Mouse (Mus musculus): ENCODE measurements at regions not wholly inside any gene's neighbourhood (a gene's known extent, or its start where the extent isn't known, plus 50 kb on each side); places are given as distances from the start of the nearest gene placed in this dataset.

- WGBS = 84% methylated on average over 5 of the region's 5 CpGs
- DNase-seq = no peak
Measured at GRCm38 (mm10) chr14:90232661-90233060, 1761.5 kb upstream of the Pcdh20 start.

GRCm38 (mm10) chr14:90200294-90200693 lies 1729.1 kb upstream of the Pcdh20 start:
- Histone ChIP-seq H3K4me1 (ENCODE audit: control insufficient read depth, insufficient read depth, low read length) (no peaks in the 10 kb centered on the region), H3K4me3 (replicated peaks; ENCODE audit: extremely low read depth, low read depth, low read length) (no peak overlapping the region)
- DNase-seq = no peak
- no peak for TF ChIP-seq POLR2A (IDR thresholded peaks at IDR 0.05; ENCODE audit: borderline replicate concordance, extremely low read depth, low read depth, low read length)
- no peak for TF ChIP-seq CTCF (IDR thresholded peaks at IDR 0.05; ENCODE audit: insufficient read depth, low read length)

More at GRCm38 (mm10) chr14:90232661-90233060, 1761.5 kb upstream of the Pcdh20 start:
- Histone ChIP-seq H3K4me1 (ENCODE audit: control insufficient read depth, insufficient read depth, low read length) (no peaks in the 10 kb centered on the region), H3K4me3 (replicated peaks; ENCODE audit: extremely low read depth, low read depth, low read length) (no peak overlapping the region)
- TF ChIP-seq POLR2A (IDR thresholded peaks at IDR 0.05; ENCODE audit: borderline replicate concordance, extremely low read depth, low read depth, low read length) (no peak), CTCF (IDR thresholded peaks at IDR 0.05; ENCODE audit: insufficient read depth, low read length) (no peak)

GRCm38 (mm10) chr14:90197791-90198190 lies 1726.6 kb upstream of the Pcdh20 start:
- Histone ChIP-seq H3K4me1 (ENCODE audit: control insufficient read depth, insufficient read depth, low read length) (no peaks in the 10 kb centered on the region), H3K4me3 (replicated peaks; ENCODE audit: extremely low read depth, low read depth, low read length) (no peak overlapping the region)
- DNase-seq = no peak
- WGBS = 90% methylated on average over 8 of the region's 8 CpGs
- TF ChIP-seq CTCF (IDR thresholded peaks at IDR 0.05; ENCODE audit: insufficient read depth, low read length) = no peak
- TF ChIP-seq POLR2A (IDR thresholded peaks at IDR 0.05; ENCODE audit: borderline replicate concordance, extremely low read depth, low read depth, low read length) = no peak

GRCm38 (mm10) chr14:90172729-90173128 lies 1701.5 kb upstream of the Pcdh20 start:
- no peak overlapping the region for H3K4me3 ChIP-seq (replicated peaks; ENCODE audit: extremely low read depth, low read depth, low read length)
- H3K4me1 ChIP-seq (ENCODE audit: control insufficient read depth, insufficient read depth, low read length) = no peaks in the 10 kb centered on the region
- WGBS = 67% methylated on average over 3 of the region's 3 CpGs
- TF ChIP-seq POLR2A (IDR thresholded peaks at IDR 0.05; ENCODE audit: borderline replicate concordance, extremely low read depth, low read depth, low read length) = no peak
- TF ChIP-seq CTCF (IDR thresholded peaks at IDR 0.05; ENCODE audit: insufficient read depth, low read length) = no peak
- no peak for DNase-seq
